Mouse (Mus musculus): ENCODE measurements around the gene Myo15b.
A peak's percentile ranks its signal among the peaks of the same experiment; 100 is the strongest.

Myo15b gene

GRCm38 (mm10) chr11:115903384-115904230, 45.4 kb downstream of the Myo15b start:
- no peak for DNase-seq (ENCODE audit: low spot score)

- no peak for DNase-seq (ENCODE audit: low spot score)
These were observed 46.2 kb downstream of the Myo15b start for GRCm38 (mm10) chr11:115904231-115904955.

- DNase-seq (ENCODE audit: low spot score), result no peak
These were observed 47.0 kb downstream of the Myo15b start for GRCm38 (mm10) chr11:115904956-115905790.

GRCm38 (mm10) chr11:115906116-115906515, 47.9 kb downstream of the Myo15b start:
- no peak for DNase-seq (ENCODE audit: low spot score)

- DNase-seq (ENCODE audit: low spot score), result no peak
These were observed 48.3 kb downstream of the Myo15b start for GRCm38 (mm10) chr11:115906521-115906920.

GRCm38 (mm10) chr11:115911134-115911561, 52.9 kb downstream of the Myo15b start:
- no peak for DNase-seq (ENCODE audit: low spot score)

GRCm38 (mm10) chr11:115911632-115912376, 53.6 kb downstream of the Myo15b start, which contains the start of gene Smim6:
Gene Smim6, plus strand, starts transcription at chr11:115912017.
- DNase-seq (ENCODE audit: low spot score), result no peak

- no peak for DNase-seq (ENCODE audit: low spot score)
These were observed 58.4 kb downstream of the Myo15b start for GRCm38 (mm10) chr11:115916579-115916978.

GRCm38 (mm10) chr11:115918637-115919036, 60.4 kb downstream of the Myo15b start:
- no peak for DNase-seq (ENCODE audit: low spot score)

GRCm38 (mm10) chr11:115919073-115919472, 60.9 kb downstream of the Myo15b start:
- DNase-seq (ENCODE audit: low spot score), result no peak

- no peak for DNase-seq (ENCODE audit: low spot score)
These were observed 62.1 kb downstream of the Myo15b start for GRCm38 (mm10) chr11:115920110-115920818.

GRCm38 (mm10) chr11:115921986-115922385, 63.8 kb downstream of the Myo15b start:
- no peak for DNase-seq (ENCODE audit: low spot score)

- no peak for DNase-seq (ENCODE audit: low spot score)
These were observed 70.8 kb downstream of the Myo15b start for GRCm38 (mm10) chr11:115929031-115929430.

- no peak for DNase-seq (ENCODE audit: low spot score)
These were observed 71.6 kb downstream of the Myo15b start for GRCm38 (mm10) chr11:115929818-115930217.

- DNase-seq (ENCODE audit: low spot score), result no peak
These were observed 73.0 kb downstream of the Myo15b start for GRCm38 (mm10) chr11:115931235-115931634.

- peak; percentile 96 for DNase-seq (ENCODE audit: low spot score)
These were observed 75.0 kb downstream of the Myo15b start, which contains the start of the genes Sap30bp and Recql5 for GRCm38 (mm10) chr11:115933108-115933746. Gene Sap30bp, plus strand, starts transcription at chr11:115933282. Gene Recql5, minus strand, starts transcription at chr11:115933477.

GRCm38 (mm10) chr11:115933747-115934110, 75.5 kb downstream of the Myo15b start:
- DNase-seq (ENCODE audit: low spot score), result no peak

- peak; percentile 59 for DNase-seq (ENCODE audit: low spot score)
These were observed 81.6 kb downstream of the Myo15b start for GRCm38 (mm10) chr11:115939690-115940329.

- DNase-seq (ENCODE audit: low spot score), result no peak
These were observed 83.8 kb downstream of the Myo15b start for GRCm38 (mm10) chr11:115941980-115942379.

Data from ovary, postnatal 14 days (tissue).